Mouse (Mus musculus) brain, embryonic 14.5 days (tissue): ENCODE results near the gene Dio1.

ENCODE experiments used
- CTCF ChIP-seq: fragments of 200-500 bp; IDR thresholded peaks from 2 replicates; pipeline ENCODE4 v1.5.1; 2012; ENCODE audit warnings: inconsistent platforms, mild to moderate bottlenecking, moderate library complexity, borderline replicate concordance; ENCODE audit not compliant: insufficient read depth, insufficient read length; ENCODE audit errors: extremely low read depth
- POLR2A ChIP-seq: fragments of 200-500 bp; IDR thresholded peaks from 2 replicates; pipeline ENCODE4 v1.6.1; 2012; ENCODE audit warnings: mild to moderate bottlenecking, inconsistent platforms, borderline replicate concordance; ENCODE audit not compliant: poor library complexity, insufficient read depth, insufficient read length, severe bottlenecking; ENCODE audit errors: extremely low read depth

DNA sequence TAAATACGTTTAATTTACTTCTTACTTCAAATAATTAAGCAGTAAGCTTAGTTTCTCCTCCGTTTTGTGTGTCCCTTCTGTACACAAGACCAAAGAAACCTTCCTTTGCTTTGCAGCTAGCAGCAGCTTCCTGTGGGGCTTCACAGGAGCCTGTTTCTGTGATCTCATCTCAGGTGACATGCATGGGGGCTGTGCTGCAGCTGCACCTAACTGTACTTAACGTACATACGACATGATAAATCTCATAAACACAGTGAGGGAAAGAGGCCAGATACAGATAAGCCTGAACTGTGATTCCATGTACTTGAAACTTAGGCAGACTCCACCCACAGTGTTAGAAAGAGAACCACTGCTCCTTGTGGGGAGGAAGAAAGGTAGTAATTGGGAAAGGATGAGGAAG, 47.0 kb downstream of the Dio1 start:
- TF ChIP-seq CTCF (no peak), POLR2A (no peak)
